Mouse (Mus musculus) embryonic facial prominence, embryonic 14.5 days (tissue): ENCODE measurements around the gene Bglap. TPM values are rescaled to one million over a fixed set of nuclear protein-coding genes. Genes with fewer than 3 reads are reported as not detected.

Source experiments
- ATAC-seq: fragments of 200-750 bp; cut with Nextera tagmentation; 2 replicates; pipeline ENCODE4 v1.8.0; 2017; ENCODE audit warnings: low read depth, moderate number of reproducible peaks, moderate TSS enrichment
- DNase-seq: peaks from one replicate; pipeline ENCODE4 v3.0.0-alpha.2; 2015; ENCODE audit warnings: low spot score
- H3K27ac ChIP-seq: fragments of 300-500 bp; sonication (generic); replicated peaks from 2 replicates; pipeline ENCODE4 v1.5.1; 2014; ENCODE audit warnings: low read depth, mild to moderate bottlenecking, low read length, moderate library complexity
- H3K27me3 ChIP-seq: fragments of 300-500 bp; sonication (generic); replicated peaks from 2 replicates; pipeline ENCODE4 v1.6.1; 2014; ENCODE audit warnings: low read length; ENCODE audit not compliant: control insufficient read depth, insufficient read depth
- H3K36me3 ChIP-seq: fragments of 300-500 bp; sonication (generic); 2 replicates; pipeline ENCODE4 v1.6.1; 2014; ENCODE audit warnings: low read length, mixed read lengths; ENCODE audit not compliant: control insufficient read depth, insufficient read depth
- H3K4me1 ChIP-seq: fragments of 300-500 bp; sonication (generic); 2 replicates; pipeline ENCODE4 v1.6.1; 2014; ENCODE audit warnings: antibody characterized with exemption, low read length; ENCODE audit not compliant: control insufficient read depth, insufficient read depth
- H3K4me2 ChIP-seq: fragments of 300-500 bp; sonication (generic); 2 replicates; pipeline ENCODE4 v1.6.1; 2014; ENCODE audit warnings: low read depth, mild to moderate bottlenecking, low read length, moderate library complexity, mixed read lengths
- H3K4me3 ChIP-seq: fragments of 300-500 bp; sonication (generic); 2 replicates; pipeline ENCODE4 v1.5.1; 2014; ENCODE audit warnings: low read depth, mild to moderate bottlenecking, low read length
- H3K9ac ChIP-seq: fragments of 300-500 bp; sonication (generic); 2 replicates; pipeline ENCODE4 v1.6.1; 2014; ENCODE audit warnings: low read depth, mild to moderate bottlenecking, low read length, moderate library complexity, mixed read lengths
- H3K9me3 ChIP-seq: fragments of 300-500 bp; sonication (generic); 2 replicates; pipeline ENCODE4 v1.6.1; 2016; ENCODE audit warnings: low read length; ENCODE audit not compliant: control insufficient read depth
- WGBS: fragments of 180-500 bp; shearing (Covaris S2); extraction: QIAGEN DNeasy Blood & Tissue Kit; methylation state at CpG from one replicate; pipeline ENCODE4 v1.1.7; 2014; 5-methylcytosine and 5-hydroxymethylcytosine counted together
- polyA plus RNA-seq: library from polyadenylated mRNA; unstranded; fragments of >200 nt; fragmentation: Nextera tagmentation; extraction: Ambion mirVana; gene quantifications from 2 replicates; pipeline ENCODE4 v1.2.1, GENCODE M21; 2014

Bglap gene
- polyA plus RNA-seq, 1 experiment from 2014 or later = 33.0 TPM

- H3K9me3 ChIP-seq = no peaks in the 10 kb centered on the region
- no peak overlapping the region for H3K27ac ChIP-seq
- H3K9ac ChIP-seq = no peak overlapping the region
- 81% methylated on average over 6 of the region's 6 CpGs for WGBS
- no peaks in the 10 kb centered on the region for H3K27me3 ChIP-seq
- no peak for DNase-seq
- peaks cover 77% of the 10 kb centered on the region for H3K36me3 ChIP-seq
- H3K4me1 ChIP-seq = no peaks in the 10 kb centered on the region
- H3K4me2 ChIP-seq = no peak overlapping the region
- ATAC-seq = no peak
- H3K4me3 ChIP-seq = no peak overlapping the region
Observed at GRCm38 (mm10) chr3:88418016-88418415, 33.8 kb upstream of the Bglap start.

GRCm38 (mm10) chr3:88415668-88416067, 31.4 kb upstream of the Bglap start:
- peaks cover 89% of the 10 kb centered on the region for H3K36me3 ChIP-seq

GRCm38 (mm10) chr3:88412636-88413035, 28.4 kb upstream of the Bglap start:
- ATAC-seq (no peak), DNase-seq (no peak)
- peaks cover 12% of the 10 kb centered on the region for H3K4me1 ChIP-seq
- no peaks in the 10 kb centered on the region for H3K27me3 ChIP-seq
- no peak overlapping the region for H3K4me3 ChIP-seq
- no peak overlapping the region for H3K4me2 ChIP-seq
- H3K9me3 ChIP-seq = no peaks in the 10 kb centered on the region
- 89% methylated on average over 11 of the region's 11 CpGs for WGBS
- no peak overlapping the region for H3K9ac ChIP-seq
- H3K27ac ChIP-seq = no peak overlapping the region
- peaks cover 59% of the 10 kb centered on the region for H3K36me3 ChIP-seq

More at GRCm38 (mm10) chr3:88415668-88416067, 31.4 kb upstream of the Bglap start:
- H3K9me3 ChIP-seq = no peaks in the 10 kb centered on the region
- H3K9ac ChIP-seq = no peak overlapping the region
- H3K4me3 ChIP-seq = no peak overlapping the region
- H3K4me1 ChIP-seq = peaks cover 3% of the 10 kb centered on the region
- H3K27me3 ChIP-seq = no peaks in the 10 kb centered on the region
- no peak overlapping the region for H3K4me2 ChIP-seq
- WGBS = 82% methylated on average over 4 of the region's 4 CpGs
- ATAC-seq (no peak), DNase-seq (no peak)
- H3K27ac ChIP-seq = no peak overlapping the region

- WGBS = 92% methylated on average over 4 of the region's 4 CpGs
- no peak for ATAC-seq
- Histone ChIP-seq H3K9ac (no peak overlapping the region), H3K4me2 (no peak overlapping the region), H3K27ac (no peak overlapping the region), H3K27me3 (no peaks in the 10 kb centered on the region), H3K4me3 (no peak overlapping the region), H3K36me3 (peaks cover 50% of the 10 kb centered on the region), H3K4me1 (peaks cover 12% of the 10 kb centered on the region), H3K9me3 (no peaks in the 10 kb centered on the region)
- no peak for DNase-seq
Observed at GRCm38 (mm10) chr3:88411681-88412080, 27.4 kb upstream of the Bglap start.

GRCm38 (mm10) chr3:88410645-88411031, 26.4 kb upstream of the Bglap start:
- H3K4me1 ChIP-seq = peaks cover 12% of the 10 kb centered on the region
- no peaks in the 10 kb centered on the region for H3K27me3 ChIP-seq
- no peak for ATAC-seq
- peak overlapping the region; percentile 92 for H3K27ac ChIP-seq
- no peaks in the 10 kb centered on the region for H3K9me3 ChIP-seq
- DNase-seq = peak; percentile 12
- WGBS = 21% methylated on average over 7 of the region's 7 CpGs
- peak overlapping the region; percentile 66 for H3K4me3 ChIP-seq
- H3K36me3 ChIP-seq = peaks cover 39% of the 10 kb centered on the region
- H3K9ac ChIP-seq = peak overlapping the region; percentile 89
- peak overlapping the region; percentile 61 for H3K4me2 ChIP-seq

GRCm38 (mm10) chr3:88409741-88410644, 25.7 kb upstream of the Bglap start, which contains the start of gene Pmf1:
TSS of gene Pmf1 (minus strand) at chr3:88410331.
- H3K4me2 ChIP-seq = peak within 1 kb of the TSS; percentile 61
- DNase-seq = peak; percentile 97
- peaks cover 12% of the 10 kb centered on the region for H3K4me1 ChIP-seq
- no peaks in the 10 kb centered on the region for H3K27me3 ChIP-seq
- H3K9ac ChIP-seq = peak within 1 kb of the TSS; percentile 89
- no peaks in the 10 kb centered on the region for H3K9me3 ChIP-seq
- H3K36me3 ChIP-seq = peaks cover 33% of the 10 kb centered on the region
- peak within 1 kb of the TSS; percentile 66 for H3K4me3 ChIP-seq
- under 1% methylated on average over 51 of the region's 54 CpGs for WGBS
- H3K27ac ChIP-seq = peak within 1 kb of the TSS; percentile 92
- peak; percentile 94 for ATAC-seq

GRCm38 (mm10) chr3:88408953-88409352, 24.7 kb upstream of the Bglap start:
- DNase-seq = no peak
- 57% methylated on average over 5 of the region's 5 CpGs for WGBS
- peaks cover 27% of the 10 kb centered on the region for H3K36me3 ChIP-seq
- H3K4me3 ChIP-seq = peak overlapping the region; percentile 66
- peaks cover 12% of the 10 kb centered on the region for H3K4me1 ChIP-seq
- no peak overlapping the region; the same call in 1 of the 2 replicates for H3K27ac ChIP-seq
- H3K27me3 ChIP-seq = no peaks in the 10 kb centered on the region
- H3K9me3 ChIP-seq = no peaks in the 10 kb centered on the region
- peak overlapping the region; percentile 61 for H3K4me2 ChIP-seq
- H3K9ac ChIP-seq = peak overlapping the region; percentile 89
- no peak for ATAC-seq

GRCm38 (mm10) chr3:88407529-88407928, 23.3 kb upstream of the Bglap start:
- H3K4me3 ChIP-seq = no peak overlapping the region
- ATAC-seq (no peak), DNase-seq (no peak)
- H3K27me3 ChIP-seq = no peaks in the 10 kb centered on the region
- no peaks in the 10 kb centered on the region for H3K9me3 ChIP-seq
- 54% methylated on average over 7 of the region's 7 CpGs for WGBS
- H3K4me1 ChIP-seq = peaks cover 12% of the 10 kb centered on the region
- peaks cover 25% of the 10 kb centered on the region for H3K36me3 ChIP-seq
- H3K9ac ChIP-seq = peak overlapping the region; percentile 16; the same call in 1 of the 2 replicates
- no peak overlapping the region for H3K27ac ChIP-seq
- no peak overlapping the region for H3K4me2 ChIP-seq
